Mouse (Mus musculus): ENCODE results near the gene Apopt1. TPM values are rescaled to one million over a fixed set of nuclear protein-coding genes. Genes with fewer than 3 reads are reported as not detected.
A peak's percentile ranks its signal among the peaks of the same experiment; 100 is the strongest.

The Apopt1 gene
- polyA plus RNA-seq, 1 experiment from 2014 or later = 63.4 TPM

- H3K4me1 ChIP-seq (ENCODE audit: control insufficient read depth, insufficient read depth, low read length) = peaks cover 16% of the 10 kb centered on the region
- peak; percentile 85 for ATAC-seq (ENCODE audit: low FRiP score, low TSS enrichment)
- H3K36me3 ChIP-seq (ENCODE audit: control insufficient read depth, insufficient read depth, low read length) = peaks cover 16% of the 10 kb centered on the region
- H3K27ac ChIP-seq (ENCODE audit: low read depth, low read length) = peak within 1 kb of the TSS; percentile 96
- H3K4me3 ChIP-seq (ENCODE audit: low read length) = peak within 1 kb of the TSS; percentile 94
- under 1% methylated on average over 51 of the region's 51 CpGs for WGBS
- H3K27me3 ChIP-seq (ENCODE audit: control insufficient read depth, insufficient read depth, low read length) = peaks cover 15% of the 10 kb centered on the region
- no peaks in the 10 kb centered on the region for H3K9me3 ChIP-seq (ENCODE audit: control insufficient read depth, low read length)
- peak within 1 kb of the TSS; percentile 82 for H3K9ac ChIP-seq (ENCODE audit: low read depth, low read length)
- peak within 1 kb of the TSS; percentile 91 for H3K4me2 ChIP-seq (replicated peaks; ENCODE audit: low read depth, low read length)
Measured at GRCm38 (mm10) chr12:111677882-111678669, 35.0 kb upstream of the Apopt1 start, which contains the start of gene Trmt61a. Trmt61a (plus strand) TSS chr12:111678105.

DNA sequence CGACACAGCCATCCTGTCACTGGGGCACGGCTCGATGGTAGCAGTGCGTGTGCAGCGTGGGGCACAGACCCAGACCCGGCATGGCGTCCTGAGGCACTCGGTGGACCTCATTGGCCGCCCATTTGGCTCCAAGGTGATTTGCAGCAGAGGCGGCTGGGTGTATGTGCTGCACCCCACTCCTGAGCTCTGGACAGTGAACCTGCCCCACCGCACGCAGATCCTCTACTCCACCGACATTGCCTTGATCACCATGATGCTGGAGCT lies 34.5 kb upstream of the Apopt1 start:
- no peaks in the 10 kb centered on the region for H3K9me3 ChIP-seq (ENCODE audit: control insufficient read depth, low read length)
- H3K4me3 ChIP-seq (ENCODE audit: low read length) = peak overlapping the region; percentile 94
- H3K4me1 ChIP-seq (ENCODE audit: control insufficient read depth, insufficient read depth, low read length) = peaks cover 16% of the 10 kb centered on the region
- H3K4me2 ChIP-seq (replicated peaks; ENCODE audit: low read depth, low read length) = peak overlapping the region; percentile 91
- 7% methylated on average over 13 of the region's 13 CpGs for WGBS
- peaks cover 10% of the 10 kb centered on the region for H3K27me3 ChIP-seq (ENCODE audit: control insufficient read depth, insufficient read depth, low read length)
- no peak overlapping the region for H3K27ac ChIP-seq (ENCODE audit: low read depth, low read length)
- no peak for ATAC-seq (ENCODE audit: low FRiP score, low TSS enrichment)
- H3K9ac ChIP-seq (ENCODE audit: low read depth, low read length) = peak overlapping the region; percentile 82
- peaks cover 16% of the 10 kb centered on the region for H3K36me3 ChIP-seq (ENCODE audit: control insufficient read depth, insufficient read depth, low read length)

DNA sequence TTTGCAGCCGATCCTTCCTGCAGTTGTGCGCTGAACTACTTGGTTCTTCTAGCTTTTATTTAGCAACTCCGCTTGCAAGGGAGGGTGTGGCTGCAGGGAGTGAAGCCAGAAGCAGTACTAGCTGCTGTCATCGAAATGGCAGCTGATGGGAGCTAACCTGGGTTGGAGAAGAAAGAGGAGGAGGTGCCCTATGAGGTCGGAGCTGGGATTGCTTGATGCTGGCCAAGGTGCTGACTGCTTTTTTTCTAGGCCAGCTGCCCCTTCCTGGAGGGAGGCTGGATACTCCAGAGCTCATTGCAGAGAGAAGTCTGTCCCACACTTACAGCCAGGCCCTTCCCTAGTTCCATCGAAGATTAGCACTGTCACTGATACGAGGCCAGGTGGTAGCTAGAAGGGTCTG lies 34.1 kb upstream of the Apopt1 start:
- peak overlapping the region; percentile 82; the same call in 1 of the 2 replicates for H3K9ac ChIP-seq (ENCODE audit: low read depth, low read length)
- H3K4me3 ChIP-seq (ENCODE audit: low read length) = peak overlapping the region; percentile 94
- ATAC-seq (ENCODE audit: low FRiP score, low TSS enrichment) = no peak
- no peaks in the 10 kb centered on the region for H3K9me3 ChIP-seq (ENCODE audit: control insufficient read depth, low read length)
- peaks cover 16% of the 10 kb centered on the region for H3K36me3 ChIP-seq (ENCODE audit: control insufficient read depth, insufficient read depth, low read length)
- H3K27me3 ChIP-seq (ENCODE audit: control insufficient read depth, insufficient read depth, low read length) = peaks cover 6% of the 10 kb centered on the region; the same call in 1 of the 2 replicates
- peaks cover 16% of the 10 kb centered on the region for H3K4me1 ChIP-seq (ENCODE audit: control insufficient read depth, insufficient read depth, low read length)
- 45% methylated on average over 7 of the region's 7 CpGs for WGBS
- H3K4me2 ChIP-seq (replicated peaks; ENCODE audit: low read depth, low read length) = peak overlapping the region; percentile 91
- H3K27ac ChIP-seq (ENCODE audit: low read depth, low read length) = no peak overlapping the region

- no peak overlapping the region for H3K4me3 ChIP-seq (ENCODE audit: low read length)
- H3K9me3 ChIP-seq (ENCODE audit: control insufficient read depth, low read length) = no peaks in the 10 kb centered on the region
- H3K4me1 ChIP-seq (ENCODE audit: control insufficient read depth, insufficient read depth, low read length) = peaks cover 16% of the 10 kb centered on the region
- no peak overlapping the region for H3K9ac ChIP-seq (ENCODE audit: low read depth, low read length)
- WGBS = 95% methylated on average over 13 of the region's 13 CpGs
- H3K36me3 ChIP-seq (ENCODE audit: control insufficient read depth, insufficient read depth, low read length) = peaks cover 16% of the 10 kb centered on the region
- no peak overlapping the region for H3K4me2 ChIP-seq (replicated peaks; ENCODE audit: low read depth, low read length)
- no peak overlapping the region for H3K27ac ChIP-seq (ENCODE audit: low read depth, low read length)
- ATAC-seq (ENCODE audit: low FRiP score, low TSS enrichment) = no peak
- no peaks in the 10 kb centered on the region for H3K27me3 ChIP-seq (ENCODE audit: control insufficient read depth, insufficient read depth, low read length)
Measured at GRCm38 (mm10) chr12:111680661-111681060, 32.4 kb upstream of the Apopt1 start.

GRCm38 (mm10) chr12:111681305-111681704 lies 31.8 kb upstream of the Apopt1 start:
- no peak overlapping the region for H3K4me3 ChIP-seq (ENCODE audit: low read length)
- no peaks in the 10 kb centered on the region for H3K27me3 ChIP-seq (ENCODE audit: control insufficient read depth, insufficient read depth, low read length)
- no peak overlapping the region for H3K27ac ChIP-seq (ENCODE audit: low read depth, low read length)
- H3K4me1 ChIP-seq (ENCODE audit: control insufficient read depth, insufficient read depth, low read length) = peaks cover 16% of the 10 kb centered on the region
- peaks cover 16% of the 10 kb centered on the region for H3K36me3 ChIP-seq (ENCODE audit: control insufficient read depth, insufficient read depth, low read length)
- 92% methylated on average over 8 of the region's 8 CpGs for WGBS
- no peak overlapping the region for H3K9ac ChIP-seq (ENCODE audit: low read depth, low read length)
- ATAC-seq (ENCODE audit: low FRiP score, low TSS enrichment) = no peak
- H3K9me3 ChIP-seq (ENCODE audit: control insufficient read depth, low read length) = no peaks in the 10 kb centered on the region
- H3K4me2 ChIP-seq (replicated peaks; ENCODE audit: low read depth, low read length) = no peak overlapping the region

- H3K4me1 ChIP-seq (ENCODE audit: control insufficient read depth, insufficient read depth, low read length) = peaks cover 15% of the 10 kb centered on the region
- H3K9ac ChIP-seq (ENCODE audit: low read depth, low read length) = no peak overlapping the region
- peaks cover 16% of the 10 kb centered on the region for H3K36me3 ChIP-seq (ENCODE audit: control insufficient read depth, insufficient read depth, low read length)
- no peaks in the 10 kb centered on the region for H3K27me3 ChIP-seq (ENCODE audit: control insufficient read depth, insufficient read depth, low read length)
- H3K4me3 ChIP-seq (ENCODE audit: low read length) = no peak overlapping the region
- no peaks in the 10 kb centered on the region for H3K9me3 ChIP-seq (ENCODE audit: control insufficient read depth, low read length)
- WGBS = 80% methylated on average over 5 of the region's 5 CpGs
- H3K4me2 ChIP-seq (replicated peaks; ENCODE audit: low read depth, low read length) = no peak overlapping the region
- H3K27ac ChIP-seq (ENCODE audit: low read depth, low read length) = no peak overlapping the region
- ATAC-seq (ENCODE audit: low FRiP score, low TSS enrichment) = no peak
Measured at GRCm38 (mm10) chr12:111682003-111682402, 31.1 kb upstream of the Apopt1 start.

GRCm38 (mm10) chr12:111682806-111683205 lies 30.3 kb upstream of the Apopt1 start:
- no peaks in the 10 kb centered on the region for H3K27me3 ChIP-seq (ENCODE audit: control insufficient read depth, insufficient read depth, low read length)
- no peak overlapping the region for H3K27ac ChIP-seq (ENCODE audit: low read depth, low read length)
- peaks cover 16% of the 10 kb centered on the region for H3K36me3 ChIP-seq (ENCODE audit: control insufficient read depth, insufficient read depth, low read length)
- no peak overlapping the region for H3K9ac ChIP-seq (ENCODE audit: low read depth, low read length)
- no peak for ATAC-seq (ENCODE audit: low FRiP score, low TSS enrichment)
- no peak overlapping the region for H3K4me3 ChIP-seq (ENCODE audit: low read length)
- peaks cover 13% of the 10 kb centered on the region for H3K4me1 ChIP-seq (ENCODE audit: control insufficient read depth, insufficient read depth, low read length)
- whole genome bisulfite sequencing = 78% methylated on average over 5 of the region's 5 CpGs
- no peak overlapping the region for H3K4me2 ChIP-seq (replicated peaks; ENCODE audit: low read depth, low read length)
- H3K9me3 ChIP-seq (ENCODE audit: control insufficient read depth, low read length) = no peaks in the 10 kb centered on the region

- Histone ChIP-seq H3K27me3 (ENCODE audit: control insufficient read depth, insufficient read depth, low read length) (no peaks in the 10 kb centered on the region), H3K9ac (ENCODE audit: low read depth, low read length) (no peak overlapping the region), H3K36me3 (ENCODE audit: control insufficient read depth, insufficient read depth, low read length) (peaks cover 5% of the 10 kb centered on the region; the same call in 1 of the 2 replicates), H3K27ac (ENCODE audit: low read depth, low read length) (no peak overlapping the region), H3K4me1 (ENCODE audit: control insufficient read depth, insufficient read depth, low read length) (peaks cover 11% of the 10 kb centered on the region), H3K4me3 (ENCODE audit: low read length) (no peak overlapping the region), H3K9me3 (ENCODE audit: control insufficient read depth, low read length) (no peaks in the 10 kb centered on the region), H3K4me2 (replicated peaks; ENCODE audit: low read depth, low read length) (no peak overlapping the region)
- WGBS = 68% methylated on average over 4 of the region's 4 CpGs
- ATAC-seq (ENCODE audit: low FRiP score, low TSS enrichment) = no peak
Measured at GRCm38 (mm10) chr12:111686390-111686789, 26.7 kb upstream of the Apopt1 start.

- Histone ChIP-seq H3K9ac (ENCODE audit: low read depth, low read length) (no peak overlapping the region), H3K4me1 (ENCODE audit: control insufficient read depth, insufficient read depth, low read length) (peaks cover 11% of the 10 kb centered on the region), H3K9me3 (ENCODE audit: control insufficient read depth, low read length) (no peaks in the 10 kb centered on the region), H3K4me2 (replicated peaks; ENCODE audit: low read depth, low read length) (no peak overlapping the region), H3K27ac (ENCODE audit: low read depth, low read length) (no peak overlapping the region), H3K4me3 (ENCODE audit: low read length) (no peak overlapping the region), H3K36me3 (ENCODE audit: control insufficient read depth, insufficient read depth, low read length) (peaks cover 2% of the 10 kb centered on the region; the same call in 1 of the 2 replicates), H3K27me3 (ENCODE audit: control insufficient read depth, insufficient read depth, low read length) (no peaks in the 10 kb centered on the region)
- 0 out of 2 replicates have a peak, but pooled peaks have one; percentile 21 for ATAC-seq (ENCODE audit: low FRiP score, low TSS enrichment)
- WGBS = 31% methylated on average over 14 of the region's 14 CpGs
Measured at GRCm38 (mm10) chr12:111687350-111688068, 25.6 kb upstream of the Apopt1 start.

Data from kidney, embryonic 14.5 days (tissue).